Mouse (Mus musculus) CH12.LX (cell line): ENCODE results near the gene Tram2. TPM values are rescaled to one million over a fixed set of nuclear protein-coding genes. Genes with fewer than 3 reads are reported as not detected.

Source experiments
- DNase-seq: peaks from one replicate; pipeline ENCODE4 v3.0.0-alpha.2; 2013; ENCODE audit errors: extremely low read depth
- H3K27ac ChIP-seq: 2 replicates; pipeline ENCODE4 v1.5.1; 2012; ENCODE audit warnings: low read depth, mild to moderate bottlenecking, control low read depth, moderate library complexity; ENCODE audit not compliant: insufficient read depth
- H3K27me3 ChIP-seq: replicated peaks from 2 replicates; pipeline ENCODE3; 2012; ENCODE audit warnings: inconsistent platforms
- H3K36me3 ChIP-seq, 2 experiments: replicated peaks in 1 of 2; 2 replicates each; pipeline versions ENCODE3 to v1.6.1; 2012; ENCODE audit warnings: inconsistent platforms in 1 of 2, low read length in 1 of 2, mild to moderate bottlenecking in 1 of 2, mixed read lengths in 1 of 2, moderate library complexity in 1 of 2; ENCODE audit not compliant: control insufficient read depth in 1 of 2, insufficient read depth in 1 of 2
- H3K4me1 ChIP-seq, 2 experiments: 2 replicates each; pipeline ENCODE4 v1.6.1; 2012; ENCODE audit warnings: inconsistent platforms in 1 of 2, moderate library complexity in 1 of 2; ENCODE audit not compliant: insufficient read depth in 2 of 2, control insufficient read depth in 1 of 2
- H3K4me2 ChIP-seq: 2 replicates; pipeline ENCODE4 v1.6.1; 2012; ENCODE audit warnings: low read depth, mild to moderate bottlenecking, control low read depth; ENCODE audit not compliant: poor library complexity, insufficient read depth, severe bottlenecking
- H3K4me3 ChIP-seq, 3 experiments: fragments of 150-350 bp in 1 of 3; sonication (generic) in 1 of 3; replicated peaks in 1 of 3; 2 replicates each; pipeline versions ENCODE3 to v1.5.1; 2011 to 2012; ENCODE audit warnings: low read depth in 2 of 3, low read length in 2 of 3, mild to moderate bottlenecking in 2 of 3, moderate library complexity in 2 of 3, control low read depth in 1 of 3, improper control_type of control experiment in 1 of 3, inconsistent platforms in 1 of 3, mixed read lengths in 1 of 3; ENCODE audit not compliant: poor library complexity in 1 of 3
- H3K79me2 ChIP-seq: replicated peaks from 2 replicates; pipeline ENCODE4 v1.6.1; 2012; ENCODE audit warnings: mild to moderate bottlenecking, moderate library complexity; ENCODE audit not compliant: control insufficient read depth, poor library complexity, insufficient read depth, severe bottlenecking; ENCODE audit errors: extremely low read depth
- H3K9ac ChIP-seq: 2 replicates; pipeline ENCODE4 v1.6.1; 2012; ENCODE audit warnings: low read depth, mild to moderate bottlenecking, control low read depth, moderate library complexity; ENCODE audit not compliant: insufficient read depth
- H3K9me3 ChIP-seq: replicated peaks from 2 replicates; pipeline ENCODE3; 2012; ENCODE audit warnings: low read length, inconsistent platforms, mixed read lengths
- BHLHE40 ChIP-seq: IDR thresholded peaks from 2 replicates; pipeline ENCODE4 v1.6.1; 2011; ENCODE audit warnings: mild to moderate bottlenecking, low read depth, low read length, improper control_type of control experiment
- CHD1 ChIP-seq: IDR thresholded peaks from 2 replicates; pipeline ENCODE4 v1.6.1; 2012; ENCODE audit warnings: low read depth, low read length, improper control_type of control experiment, inconsistent platforms
- CHD2 ChIP-seq: IDR thresholded peaks from 2 replicates; pipeline ENCODE4 v1.6.1; 2011; ENCODE audit warnings: low read length, improper control_type of control experiment
- CTCF ChIP-seq, 2 experiments: IDR thresholded peaks in 1 of 2; conservative IDR thresholded peaks in 1 of 2; 2 replicates each; pipeline ENCODE4 v1.5.1; 2011 to 2012; ENCODE audit warnings: low read depth in 2 of 2, low read length in 2 of 2, improper control_type of control experiment in 1 of 2, inconsistent platforms in 1 of 2, mild to moderate bottlenecking in 1 of 2, moderate library complexity in 1 of 2
- E2F4 ChIP-seq: IDR thresholded peaks from 2 replicates; pipeline ENCODE4 v1.6.1; 2011; ENCODE audit warnings: low read depth, low read length, improper control_type of control experiment; ENCODE audit not compliant: insufficient replicate concordance
- ELF1 ChIP-seq: IDR thresholded peaks from 2 replicates; pipeline ENCODE4 v1.6.1; 2014; ENCODE audit warnings: low read depth, mild to moderate bottlenecking, inconsistent platforms, low read length, improper control_type of control experiment
- HCFC1 ChIP-seq: IDR thresholded peaks from 2 replicates; pipeline ENCODE4 v1.6.1; 2012; ENCODE audit warnings: low read depth, mild to moderate bottlenecking, inconsistent platforms, low read length, improper control_type of control experiment
- IRF4 ChIP-seq: IDR thresholded peaks from 2 replicates; pipeline ENCODE4 v1.6.1; 2014; ENCODE audit warnings: low read depth, mild to moderate bottlenecking, inconsistent platforms, low read length, improper control_type of control experiment
- KAT2A ChIP-seq: IDR thresholded peaks from 2 replicates; pipeline ENCODE4 v1.6.1; 2012; ENCODE audit warnings: low read length, improper control_type of control experiment, inconsistent platforms; ENCODE audit not compliant: insufficient replicate concordance
- MAX ChIP-seq: IDR thresholded peaks from 2 replicates; pipeline ENCODE4 v1.6.1; 2011; ENCODE audit warnings: low read length, improper control_type of control experiment
- MAZ ChIP-seq: IDR thresholded peaks from 2 replicates; pipeline ENCODE4 v1.6.1; 2012; ENCODE audit warnings: low read depth, mild to moderate bottlenecking, inconsistent platforms, low read length, improper control_type of control experiment, moderate library complexity
- MEF2A ChIP-seq: IDR thresholded peaks from 2 replicates; pipeline ENCODE4 v1.6.1; 2014; ENCODE audit warnings: low read depth, mild to moderate bottlenecking, inconsistent platforms, low read length, improper control_type of control experiment, borderline replicate concordance
- MXI1 ChIP-seq: IDR thresholded peaks from 2 replicates; pipeline ENCODE4 v1.6.1; 2011; ENCODE audit warnings: mild to moderate bottlenecking, low read depth, low read length, improper control_type of control experiment
- MYC ChIP-seq: IDR thresholded peaks from 2 replicates; pipeline ENCODE4 v1.6.1; 2011; ENCODE audit warnings: low read depth, mild to moderate bottlenecking, improper control_type of control experiment, low read length
- NELFE ChIP-seq: IDR thresholded peaks from 2 replicates; pipeline ENCODE4 v1.6.1; 2011; ENCODE audit warnings: low read depth, low read length, improper control_type of control experiment
- NRF1 ChIP-seq: IDR thresholded peaks from 2 replicates; pipeline ENCODE4 v1.6.1; 2014; ENCODE audit warnings: low read depth, mild to moderate bottlenecking, inconsistent platforms, low read length, improper control_type of control experiment, moderate library complexity
- POLR2A ChIP-seq: IDR thresholded peaks from 2 replicates; pipeline ENCODE4 v1.6.1; 2011; ENCODE audit warnings: low read depth, mild to moderate bottlenecking, improper control_type of control experiment, low read length
- SMC3 ChIP-seq: IDR thresholded peaks from 2 replicates; pipeline ENCODE4 v1.6.1; 2011; ENCODE audit warnings: low read depth, low read length, improper control_type of control experiment
- TBP ChIP-seq: conservative IDR thresholded peaks from 2 replicates; pipeline ENCODE4 v1.6.1; 2011; ENCODE audit warnings: low read depth, low read length, improper control_type of control experiment
- TCF12 ChIP-seq: IDR thresholded peaks from 2 replicates; pipeline ENCODE4 v1.6.1; 2014; ENCODE audit warnings: low read depth, mild to moderate bottlenecking, inconsistent platforms, low read length, improper control_type of control experiment
- ZKSCAN1 ChIP-seq: IDR thresholded peaks from 2 replicates; pipeline ENCODE4 v1.6.1; 2012; ENCODE audit warnings: low read depth, inconsistent platforms, low read length, improper control_type of control experiment, borderline replicate concordance
- ZMIZ1 ChIP-seq: IDR thresholded peaks from 2 replicates; pipeline ENCODE4 v1.6.1; 2012; ENCODE audit warnings: low read depth, mild to moderate bottlenecking, inconsistent platforms, low read length, improper control_type of control experiment
- dilution Hi-C: fragments of 300-500 bp; cut with MboI; formaldehyde crosslinking; loops from 2 replicates; pipeline ENCODE4 v1.14.3; 2020; ENCODE audit warnings: low sequenced_read_pairs; ENCODE audit not compliant: extremely low pct_unique_long_range_greater_than_20kb, extremely low pct_ligation_motif_present
- in situ Hi-C: fragments of 300-500 bp; cut with MboI; formaldehyde crosslinking; loops from 3 replicates; pipeline ENCODE4 v1.14.3; 2019; ENCODE audit warnings: low sequenced_read_pairs, low pct_ligation_motif_present, low pct_unique_long_range_greater_than_20kb, mixed read lengths
- polyA plus RNA-seq: library from polyadenylated mRNA; unstranded; fragments of >175 nt; gene quantifications from 2 replicates; pipeline ENCODE4 v1.2.1, GENCODE M21; 2012; ENCODE audit warnings: low read depth; ENCODE audit not compliant: insufficient read length
- total RNA-seq, 2 experiments: library from RNA; depleted of rRNA; stranded (reverse); fragments of 300-350 nt in 1 of 2; fragments of >200 nt in 1 of 2; gene quantifications; 2 replicates each; pipeline ENCODE4 v1.2.3; 2012 to 2014

Gene Tram2
- total and polyA plus RNA-seq, 3 experiments, result 1.9 to 6.6 (median 2.4) TPM

DNA sequence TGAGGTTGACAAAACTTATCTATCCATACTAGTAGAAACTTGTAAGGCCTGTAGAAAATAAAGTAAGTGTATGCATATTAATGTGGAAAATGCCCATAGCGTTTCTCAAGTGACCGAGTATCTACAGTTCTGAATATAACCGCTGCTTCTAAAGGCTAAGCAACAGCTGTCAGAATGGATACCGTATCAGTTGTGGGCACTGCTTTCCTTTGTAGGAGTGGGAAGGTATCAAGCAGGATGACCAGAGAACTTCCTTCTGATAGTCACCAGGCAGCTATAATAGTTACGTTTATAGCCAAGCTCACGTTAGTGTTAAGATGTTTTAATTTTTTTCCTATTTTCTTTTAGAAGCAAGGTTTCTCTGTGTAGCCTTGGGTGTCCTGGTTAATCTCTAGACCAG is 105.6 kb downstream of the Tram2 start:
- DNase-seq, result no peak
- no peak overlapping the region for H3K27ac ChIP-seq
- H3K36me3 ChIP-seq, result no peaks in the 10 kb centered on the region
- in situ Hi-C loops (no loop called here), dilution Hi-C loops (no loop called here)
- no peak overlapping the region for H3K9ac ChIP-seq
- no peak overlapping the region for H3K4me2 ChIP-seq
- no peaks in the 10 kb centered on the region for H3K27me3 ChIP-seq
- no peak overlapping the region for H3K4me3 ChIP-seq
- no peaks in the 10 kb centered on the region for H3K79me2 ChIP-seq
- H3K4me1 ChIP-seq, result no peaks in the 10 kb centered on the region
- no peaks in the 10 kb centered on the region for H3K9me3 ChIP-seq
- TF ChIP-seq NELFE (no peak), ZKSCAN1 (no peak), NRF1 (no peak), MXI1 (no peak), CHD2 (no peak), MYC (no peak), ZMIZ1 (no peak), SMC3 (no peak), TCF12 (no peak), HCFC1 (no peak), E2F4 (no peak), KAT2A (no peak), MEF2A (no peak), TBP (no peak), BHLHE40 (no peak), MAX (no peak), CTCF (conservative IDR thresholded peaks at IDR 0.05 in 1 of 2, IDR thresholded peaks at IDR 0.05 in 1 of 2; ENCODE audit: low read depth in 2 of 2, low read length in 2 of 2) (no peak)

DNA sequence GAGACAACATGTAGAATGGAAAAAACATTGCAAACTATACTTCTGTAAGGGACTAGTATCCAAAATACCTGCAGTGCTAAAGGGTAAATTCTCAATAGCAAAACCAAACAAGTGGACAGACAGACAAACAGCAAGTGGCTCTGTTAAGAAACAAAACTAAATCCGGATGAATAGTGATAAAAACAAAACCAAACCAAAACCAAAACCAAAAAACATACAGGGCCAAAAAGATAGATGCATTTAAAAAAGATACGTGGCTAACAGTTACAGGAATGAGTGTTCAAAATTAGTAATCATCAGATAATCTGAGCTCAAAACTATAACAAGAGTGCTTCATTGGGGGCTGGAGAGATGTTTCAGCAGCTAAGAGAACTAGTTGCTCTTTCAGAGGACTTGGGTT is 109.4 kb downstream of the Tram2 start:
- H3K27ac ChIP-seq, result no peak overlapping the region
- no peaks in the 10 kb centered on the region for H3K9me3 ChIP-seq
- no peak overlapping the region for H3K4me3 ChIP-seq
- TF ChIP-seq CHD1 (no peak), POLR2A (no peak), IRF4 (no peak), ZMIZ1 (no peak), MAZ (no peak), HCFC1 (no peak), ELF1 (no peak)
- no peak for DNase-seq
- no peaks in the 10 kb centered on the region for H3K27me3 ChIP-seq
- dilution Hi-C loops (no loop called here), in situ Hi-C loops (no loop called here)
- H3K4me2 ChIP-seq, result no peak overlapping the region
- H3K9ac ChIP-seq, result no peak overlapping the region
- H3K4me1 ChIP-seq, result no peaks in the 10 kb centered on the region
- no peaks in the 10 kb centered on the region for H3K79me2 ChIP-seq
- no peaks in the 10 kb centered on the region for H3K36me3 ChIP-seq
